In genomic region chr9:103076836-103077531, GRCm38 (mm10) we compare ENCODE assay signal across 13 mouse cellular contexts. TPM values are rescaled to one million over a fixed set of nuclear protein-coding genes. Genes with fewer than 3 reads are reported as not detected.
DNase-seq lines count a peak whose midpoint lies in the region; ATAC-seq lines count a peak whose summit lies in the region.
"Had no signal": no experiment of that assay in that cellular context is flagged by ENCODE, and none has a peak within 500 bp of the region (broad histone marks: within the 10 kb centered on the region; RNA-seq: fewer than 3 reads in every experiment).

No protein-coding gene starts in this region.

- H3K4me1 ChIP-seq in embryonic facial prominence, embryonic 14.5 days (ENCODE audit: control insufficient read depth, insufficient read depth, low read length) = peaks cover 1% of the 10 kb centered on the region; the same call in 1 of the 2 replicates
- H3K4me1 ChIP-seq in embryonic facial prominence, embryonic 10.5 days = no peaks in the 10 kb centered on the region
- H3K4me1 ChIP-seq: neural tube, embryonic 13.5 days had no signal

- H3K4me3 ChIP-seq in embryonic facial prominence, embryonic 14.5 days (ENCODE audit: low read depth, low read length) = no peak overlapping the region
- no peak overlapping the region for H3K4me3 ChIP-seq in embryonic facial prominence, embryonic 10.5 days
- H3K4me3 ChIP-seq: embryonic facial prominence, embryonic 15.5 days; neural tube, embryonic 13.5 days had no signal

- WGBS in embryonic facial prominence, embryonic 14.5 days = 75% methylated on average over 21 of the region's 21 CpGs
- WGBS in embryonic facial prominence, embryonic 10.5 days = 85% methylated on average over 21 of the region's 21 CpGs

- H3K9ac ChIP-seq in embryonic facial prominence, embryonic 14.5 days (ENCODE audit: low read depth, low read length) = no peak overlapping the region
- H3K9ac ChIP-seq: embryonic facial prominence, embryonic 15.5 days; neural tube, embryonic 13.5 days had no signal

- H3K27me3 ChIP-seq in embryonic facial prominence, embryonic 14.5 days (replicated peaks; ENCODE audit: control insufficient read depth, insufficient read depth, low read length) = no peaks in the 10 kb centered on the region
- no peaks in the 10 kb centered on the region for H3K27me3 ChIP-seq in embryonic facial prominence, embryonic 10.5 days (replicated peaks; ENCODE audit: low read depth, poor library complexity, severe bottlenecking)
- H3K27me3 ChIP-seq: embryonic facial prominence, embryonic 15.5 days; neural tube, embryonic 13.5 days had no signal

- ATAC-seq in embryonic facial prominence, embryonic 14.5 days (ENCODE audit: low read depth) = no peak

- peaks cover 5% of the 10 kb centered on the region; the same call in 1 of the 2 replicates for H3K9me3 ChIP-seq in embryonic facial prominence, embryonic 14.5 days (ENCODE audit: control insufficient read depth, low read length)
- H3K9me3 ChIP-seq in embryonic facial prominence, embryonic 10.5 days = no peaks in the 10 kb centered on the region
- H3K9me3 ChIP-seq: embryonic facial prominence, embryonic 15.5 days had no signal

- H3K36me3 ChIP-seq in embryonic facial prominence, embryonic 14.5 days (ENCODE audit: control insufficient read depth, insufficient read depth, low read length) = no peaks in the 10 kb centered on the region
- no peaks in the 10 kb centered on the region for H3K36me3 ChIP-seq in embryonic facial prominence, embryonic 10.5 days (replicated peaks)
- H3K36me3 ChIP-seq: embryonic facial prominence, embryonic 15.5 days; neural tube, embryonic 13.5 days had no signal

- DNase-seq in embryonic facial prominence, embryonic 14.5 days (ENCODE audit: low spot score) = peak; percentile 33
- DNase-seq in embryonic facial prominence, embryonic 10.5 days (ENCODE audit: low spot score) = no peak
- peak; percentile 43 for DNase-seq in urinary bladder, postnatal 14 days (ENCODE audit: low spot score)
- no peak for DNase-seq in urinary bladder, postnatal 10 days (ENCODE audit: low spot score)
- DNase-seq in kidney, postnatal 36 days = peak; percentile 52 to 72
- DNase-seq in thymus, postnatal 36 days = no peak
- no peak for DNase-seq in layer of hippocampus, adult 9-11 months
- no peak for DNase-seq in thymus, postnatal 0 days (ENCODE audit: low spot score)
- DNase-seq: B cell, adult 2 months; gastrocnemius, postnatal 14 days had no signal

- H3K4me2 ChIP-seq in embryonic facial prominence, embryonic 14.5 days (ENCODE audit: low read depth, low read length) = no peak overlapping the region
- H3K4me2 ChIP-seq: embryonic facial prominence, embryonic 15.5 days; neural tube, embryonic 13.5 days had no signal

- H3K27ac ChIP-seq in embryonic facial prominence, embryonic 14.5 days (replicated peaks; ENCODE audit: low read depth, low read length) = no peak overlapping the region
- H3K27ac ChIP-seq in embryonic facial prominence, embryonic 10.5 days (replicated peaks) = no peak overlapping the region
- H3K27ac ChIP-seq: embryonic facial prominence, embryonic 15.5 days; macrophage; neural tube, embryonic 13.5 days had no signal

RNA-seq across cellular contexts. Expression of gene Rab6b, which starts 34.6 kb away (rescaled TPM):
- polyA plus RNA-seq in embryonic facial prominence, embryonic 14.5 days (2014; fragmentation: Nextera tagmentation; extraction: Ambion mirVana) = 7.3 and 8.3 TPM in 2 replicates
- 6.8 and 8.4 TPM in 2 replicates for polyA plus RNA-seq in embryonic facial prominence, embryonic 10.5 days (2016; fragmentation: Nextera tagmentation; extraction: Ambion mirVana)
- 4.3 and 5.3 TPM in 2 replicates for polyA plus RNA-seq in thymus, postnatal 0 days (2015; fragmentation: Nextera tagmentation; extraction: Ambion mirVana)

Comparison
In these comparisons a context has a peak if more than half of its experiments do, and no peak if none do; other contexts are left out.
1. DNase-seq: peak in embryonic facial prominence, embryonic 14.5 days (single experiment), urinary bladder, postnatal 14 days (single experiment) and kidney, postnatal 36 days (2 of 2); none in embryonic facial prominence, embryonic 10.5 days (single experiment), urinary bladder, postnatal 10 days (single experiment), thymus, postnatal 36 days (0 of 2), layer of hippocampus, adult 9-11 months (single experiment) and thymus, postnatal 0 days (single experiment).